Mouse (Mus musculus) ES-CJ7 (cell line): ENCODE measurements around the gene Olfr331.
"Not testable (repeated sequence)": the region's sequence is repeated elsewhere in the genome, so short reads cannot be mapped to it uniquely, and the experiment has no call there.

Experiments
- DNase-seq: peaks from one replicate; pipeline ENCODE4 v3.0.0; 2011; ENCODE audit warnings: low read depth, low spot score

Gene Olfr331

DNA sequence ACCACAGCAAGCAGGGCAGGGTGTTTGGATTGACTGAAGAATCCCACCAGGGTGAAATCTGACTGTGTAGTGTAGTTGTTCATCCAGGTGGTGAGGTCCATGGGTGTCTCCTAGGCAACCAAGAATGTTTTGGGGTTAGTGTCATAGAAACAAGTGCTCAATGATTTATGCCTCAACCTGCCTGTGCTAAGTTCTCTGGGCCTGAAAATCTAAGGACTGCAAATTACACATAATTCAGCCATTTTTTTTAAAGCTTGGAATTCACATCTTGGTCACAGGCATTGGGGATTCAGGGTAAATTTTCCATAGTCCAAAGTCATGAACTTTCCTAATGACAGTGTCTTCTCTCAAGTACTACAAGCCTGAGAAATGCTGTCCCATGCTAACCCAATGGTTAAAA, at the start of gene Olfr331:
Gene Olfr331 (minus strand): TSS at position 101 of the 400 bp plus-strand sequence.
- DNase-seq: not testable (repeated sequence)

GRCm38 (mm10) chr11:58546322-58546721, 44.0 kb upstream of the Olfr331 start, which contains the start of gene Olfr329-ps:
Gene Olfr329-ps, minus strand, starts transcription at chr11:58546422.
- DNase-seq: no peak

- DNase-seq: not testable (repeated sequence)
These were observed 32.4 kb upstream of the Olfr331 start, which contains the start of gene Olfr330 for GRCm38 (mm10) chr11:58534736-58535135. Gene Olfr330, minus strand, starts transcription at chr11:58534836.

- DNase-seq: not testable (repeated sequence)
These were observed 17.4 kb upstream of the Olfr331 start for GRCm38 (mm10) chr11:58519756-58520155.

GRCm38 (mm10) chr11:58518916-58519315, 16.5 kb upstream of the Olfr331 start:
- DNase-seq: not testable (repeated sequence)

DNA sequence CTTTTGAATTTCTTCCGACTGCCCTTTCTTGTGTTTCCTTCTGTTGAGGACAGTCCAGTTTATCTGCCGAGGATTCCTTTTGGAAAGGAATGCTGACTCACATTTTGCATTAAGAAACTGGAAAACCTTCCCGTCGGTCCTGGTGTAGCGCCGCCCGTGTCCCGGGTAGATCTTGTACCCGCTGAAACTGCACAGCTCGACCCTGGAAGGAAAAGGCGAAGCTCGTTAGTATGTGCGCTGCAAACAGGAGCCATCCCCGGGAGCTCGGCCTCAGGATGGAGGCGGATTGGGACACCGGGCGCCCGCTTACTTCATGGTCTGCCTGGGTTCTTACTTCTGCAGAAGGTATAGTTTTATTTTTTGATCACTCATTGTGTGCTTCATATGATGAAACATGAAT, 6.7 kb upstream of the Olfr331 start:
- DNase-seq: not testable (repeated sequence)

DNA sequence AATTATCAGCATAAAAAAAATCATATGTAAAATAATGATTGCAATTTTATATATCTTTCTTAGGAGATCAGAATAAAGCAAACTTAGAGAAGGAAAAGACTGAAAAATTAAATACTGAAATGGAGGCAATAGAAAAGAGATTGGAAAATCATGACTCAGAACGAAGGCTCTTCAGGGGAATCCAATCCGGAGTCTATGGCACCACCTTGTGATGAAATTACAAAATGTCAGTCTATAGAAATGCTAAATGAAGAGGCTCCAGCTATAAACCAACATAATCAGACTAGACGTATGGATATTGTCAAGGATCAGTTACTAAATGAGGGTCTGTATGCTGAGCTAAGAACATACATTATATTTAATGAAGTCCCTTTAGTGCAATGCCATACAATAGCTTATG, 3.1 kb downstream of the Olfr331 start:
- DNase-seq: no peak

GRCm38 (mm10) chr11:58498761-58499160, 3.6 kb downstream of the Olfr331 start:
- DNase-seq: no peak

- DNase-seq: no peak
These were observed 9.9 kb downstream of the Olfr331 start, which contains the start of gene Olfr332 for GRCm38 (mm10) chr11:58492455-58492854. Gene Olfr332, minus strand, starts transcription at chr11:58492555.

GRCm38 (mm10) chr11:58462170-58462569, 40.2 kb downstream of the Olfr331 start, which contains the start of gene Olfr30:
Gene Olfr30, minus strand, starts transcription at chr11:58462270.
- no peak for DNase-seq

GRCm38 (mm10) chr11:58453592-58453991, 48.8 kb downstream of the Olfr331 start:
- no peak for DNase-seq

DNA sequence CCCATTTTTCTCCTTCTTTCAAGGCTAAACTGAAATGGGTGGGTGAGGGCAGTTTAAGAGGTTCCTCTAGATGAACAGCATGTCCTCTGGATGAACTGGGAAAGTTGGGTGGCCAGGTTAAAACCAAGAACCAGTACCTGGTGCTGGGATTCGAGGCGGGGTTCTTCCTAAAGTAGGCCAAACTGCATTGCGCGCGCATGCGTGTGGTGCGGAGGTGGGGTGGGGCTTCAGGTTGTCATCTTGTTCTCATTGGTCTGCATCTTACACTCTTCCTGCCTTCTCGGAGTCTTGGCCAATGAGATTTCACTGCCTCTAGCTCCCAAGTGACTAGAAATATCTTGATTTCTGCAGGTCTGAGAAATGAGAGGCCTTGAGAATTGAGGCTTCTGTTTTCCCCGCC, 49.6 kb downstream of the Olfr331 start, which contains the start of gene Lypd9:
Gene Lypd9 (minus strand): TSS at position 165 of the 400 bp plus-strand sequence.
- DNase-seq: no peak
